ENCODE assay signal across 30 mouse cellular contexts in genomic region chr2:57450996-57451770, GRCm38 (mm10).
A peak's percentile ranks its signal among the peaks of the same experiment; 100 is the strongest.
DNase-seq lines count a peak whose midpoint lies in the region; ATAC-seq and TF ChIP-seq lines count a peak whose summit lies in the region.
"Had no signal": no experiment of that assay in that cellular context is flagged by ENCODE, and none has a peak within 500 bp of the region (broad histone marks: within the 10 kb centered on the region; RNA-seq: fewer than 3 reads in every experiment).

No protein-coding gene starts in this region.

- H3K4me2 ChIP-seq in forebrain, postnatal 0 days (ENCODE audit: low read depth), result no peak overlapping the region
- H3K4me2 ChIP-seq in neural tube, embryonic 15.5 days, result no peak overlapping the region
- H3K4me2 ChIP-seq: forebrain, embryonic 12.5 days; heart, embryonic 12.5 days; hindbrain, embryonic 13.5 days; limb, embryonic 15.5 days; liver, embryonic 13.5 days; midbrain, embryonic 13.5 days; neural tube, embryonic 13.5 days had no signal

- H3K36me3 ChIP-seq in forebrain, postnatal 0 days (ENCODE audit: insufficient read depth), result no peaks in the 10 kb centered on the region
- H3K36me3 ChIP-seq in forebrain, embryonic 10.5 days (replicated peaks), result no peaks in the 10 kb centered on the region
- H3K36me3 ChIP-seq in neural tube, embryonic 15.5 days, result no peaks in the 10 kb centered on the region
- H3K36me3 ChIP-seq: forebrain, embryonic 12.5 days; heart, embryonic 12.5 days; hindbrain, embryonic 13.5 days; limb, embryonic 10.5 days; limb, embryonic 15.5 days; liver, embryonic 13.5 days; midbrain, embryonic 13.5 days; neural tube, embryonic 13.5 days had no signal

- no peaks in the 10 kb centered on the region for H3K27me3 ChIP-seq in forebrain, postnatal 0 days (ENCODE audit: insufficient read depth, low read length)
- no peaks in the 10 kb centered on the region for H3K27me3 ChIP-seq in forebrain, embryonic 10.5 days (ENCODE audit: poor library complexity, severe bottlenecking)
- H3K27me3 ChIP-seq in neural tube, embryonic 15.5 days (replicated peaks), result no peaks in the 10 kb centered on the region
- H3K27me3 ChIP-seq: forebrain, embryonic 12.5 days; heart, embryonic 12.5 days; hindbrain, embryonic 13.5 days; limb, embryonic 15.5 days; liver, embryonic 13.5 days; midbrain, embryonic 13.5 days; neural tube, embryonic 13.5 days; Patski had no signal

- intact Hi-C loops in left cerebral cortex, postnatal 14 days (cut with DNase I), result no loop called here
- intact Hi-C loops in left cerebral cortex, postnatal 10 days (cut with DNase I), result no loop called here

- no peak overlapping the region for H3K9ac ChIP-seq in forebrain, postnatal 0 days
- H3K9ac ChIP-seq in neural tube, embryonic 15.5 days (replicated peaks), result no peak overlapping the region
- H3K9ac ChIP-seq: forebrain, embryonic 12.5 days; heart, embryonic 12.5 days; hindbrain, embryonic 13.5 days; limb, embryonic 15.5 days; liver, embryonic 13.5 days; midbrain, embryonic 13.5 days; neural tube, embryonic 13.5 days had no signal

- 78% methylated on average over 6 of the region's 6 CpGs for WGBS in forebrain, postnatal 0 days
- WGBS in forebrain, embryonic 10.5 days, result 92% methylated on average over 6 of the region's 6 CpGs
- 96% methylated on average over 6 of the region's 6 CpGs for WGBS in neural tube, embryonic 15.5 days

- H3K4me1 ChIP-seq in forebrain, postnatal 0 days (ENCODE audit: insufficient read depth), result no peaks in the 10 kb centered on the region
- H3K4me1 ChIP-seq in forebrain, embryonic 10.5 days, result no peaks in the 10 kb centered on the region
- H3K4me1 ChIP-seq in neural tube, embryonic 15.5 days, result no peaks in the 10 kb centered on the region
- H3K4me1 ChIP-seq: forebrain, embryonic 12.5 days; heart, embryonic 12.5 days; hindbrain, embryonic 13.5 days; limb, embryonic 10.5 days; limb, embryonic 15.5 days; liver, embryonic 13.5 days; midbrain, embryonic 13.5 days; neural tube, embryonic 13.5 days had no signal

- H3K27ac ChIP-seq in forebrain, postnatal 0 days (ENCODE audit: low read depth, low read length), result no peak overlapping the region
- no peak overlapping the region for H3K27ac ChIP-seq in forebrain, embryonic 10.5 days
- H3K27ac ChIP-seq in neural tube, embryonic 15.5 days (replicated peaks), result no peak overlapping the region
- H3K27ac ChIP-seq: forebrain, embryonic 12.5 days; hindbrain, embryonic 13.5 days; limb, embryonic 10.5 days; limb, embryonic 15.5 days; liver, embryonic 13.5 days; macrophage; midbrain, embryonic 13.5 days; neural tube, embryonic 13.5 days had no signal

- no peak for ATAC-seq in forebrain, postnatal 0 days
- no peak for ATAC-seq in neural tube, embryonic 15.5 days (ENCODE audit: low FRiP score)
- ATAC-seq: lung, postnatal 0 days; midbrain, embryonic 13.5 days; Patski had no signal

- no peak for TF ChIP-seq CTCF in forebrain, postnatal 0 days (IDR thresholded peaks at IDR 0.05; ENCODE audit: low read depth)

- H3K4me3 ChIP-seq in forebrain, postnatal 0 days (ENCODE audit: low read depth, low read length), result no peak overlapping the region
- no peak overlapping the region for H3K4me3 ChIP-seq in forebrain, embryonic 10.5 days
- H3K4me3 ChIP-seq in neural tube, embryonic 15.5 days (replicated peaks), result no peak overlapping the region
- H3K4me3 ChIP-seq: erythroblast, embryonic 14.5 days; forebrain, embryonic 12.5 days; heart, embryonic 12.5 days; hindbrain, embryonic 13.5 days; limb, embryonic 10.5 days; limb, embryonic 15.5 days; liver, embryonic 13.5 days; midbrain, embryonic 13.5 days; neural tube, embryonic 13.5 days had no signal

- H3K9me3 ChIP-seq in forebrain, postnatal 0 days (ENCODE audit: low read length), result no peaks in the 10 kb centered on the region
- no peaks in the 10 kb centered on the region for H3K9me3 ChIP-seq in forebrain, embryonic 10.5 days
- no peaks in the 10 kb centered on the region for H3K9me3 ChIP-seq in neural tube, embryonic 15.5 days (replicated peaks)
- H3K9me3 ChIP-seq: forebrain, embryonic 12.5 days; heart, embryonic 12.5 days; hindbrain, embryonic 13.5 days; limb, embryonic 10.5 days; limb, embryonic 15.5 days; liver, embryonic 13.5 days; midbrain, embryonic 13.5 days; neural tube, embryonic 13.5 days had no signal

- DNase-seq in forebrain, postnatal 0 days, result peak; percentile 21
- no peak for DNase-seq in forebrain, embryonic 10.5 days (ENCODE audit: extremely low spot score, low spot score)
- DNase-seq in left cerebral cortex, postnatal 14 days (ENCODE audit: low spot score in 2 of 2), result peak; percentile 9 to 17
- DNase-seq in left cerebral cortex, postnatal 10 days (ENCODE audit: extremely low spot score in 1 of 2, low spot score in 2 of 2), result no peak
- DNase-seq in brain, adult 2 months (ENCODE audit: low read depth, low spot score), result peak; percentile 69
- DNase-seq in layer of hippocampus, adult 9-11 months, result peak; percentile 66
- DNase-seq in adrenal gland, adult 8-10 months, result no peak
- DNase-seq: adrenal gland, postnatal 14 days; cerebellum, adult 18-20 months; cerebellum, postnatal 10 days; gastrocnemius, postnatal 25 days; heart, adult 18-20 months; heart, postnatal 4 days; kidney, adult 18-20 months; kidney, postnatal 36 days; liver, embryonic 13.5 days; lung, adult 18-20 months; right cerebral cortex, postnatal 4 days had no signal

Comparison
In these comparisons a context has a peak if more than half of its experiments do, and no peak if none do; other contexts are left out.
1. DNase-seq: peak in forebrain, postnatal 0 days (single experiment), left cerebral cortex, postnatal 14 days (2 of 2), brain, adult 2 months (single experiment) and layer of hippocampus, adult 9-11 months (single experiment); none in forebrain, embryonic 10.5 days (single experiment), left cerebral cortex, postnatal 10 days (0 of 2) and adrenal gland, adult 8-10 months (single experiment).